Mouse (Mus musculus) G1E (cell line): ENCODE measurements at regions not wholly inside any gene's neighbourhood (a gene's known extent, or its start where the extent isn't known, plus 50 kb on each side); places are given as distances from the start of the nearest gene placed in this dataset.

ENCODE experiments used
- CTCF ChIP-seq: IDR thresholded peaks from 2 replicates; pipeline ENCODE4 v1.5.1; 2012; ENCODE audit warnings: low read depth, low read length, inconsistent platforms, mixed read lengths
- GATA1 ChIP-seq: IDR thresholded peaks from 2 replicates; pipeline ENCODE4 v1.6.1; 2012; ENCODE audit warnings: borderline replicate concordance, low read length, inconsistent platforms, mixed read lengths
- POLR2AphosphoS5 ChIP-seq: IDR thresholded peaks from 2 replicates; pipeline ENCODE4 v1.6.1; 2012; ENCODE audit warnings: low read depth, low read length, inconsistent platforms; ENCODE audit not compliant: insufficient replicate concordance
- TAL1 ChIP-seq: conservative IDR thresholded peaks from 2 replicates; pipeline ENCODE4 v1.6.1; 2012; ENCODE audit warnings: low read depth, low read length, inconsistent platforms, mixed read lengths

- TF ChIP-seq CTCF (no peak), GATA1 (no peak), POLR2AphosphoS5 (no peak), TAL1 (no peak)
Observed at GRCm38 (mm10) chr1:137279981-137280380, 319.7 kb upstream of the Nr5a2 start.
